Mouse (Mus musculus): ENCODE data around the gene Gbp8.
"Not testable (repeated sequence)": the region's sequence is repeated elsewhere in the genome, so short reads cannot be mapped to it uniquely, and the experiment has no call there.

- TF ChIP-seq CTCF, EP300 (IDR thresholded peaks at IDR 0.05): not testable (repeated sequence)
These were observed 29.6 kb downstream of the Gbp8 start for GRCm38 (mm10) chr5:105109775-105110174.

Measured in lung, postnatal 0 days (tissue).